Mouse (Mus musculus) lung, embryonic 14.5 days (tissue): ENCODE results near the gene Lgr6. TPM values are rescaled to one million over a fixed set of nuclear protein-coding genes. Genes with fewer than 3 reads are reported as not detected.

Source experiments
- ATAC-seq: fragments of 200-750 bp; cut with Nextera tagmentation; 2 replicates; pipeline ENCODE4 v1.8.0; 2017; ENCODE audit warnings: mild to moderate bottlenecking, moderate TSS enrichment, moderate library complexity; ENCODE audit not compliant: insufficient read depth
- DNase-seq: peaks from one replicate; pipeline ENCODE4 v3.0.0-alpha.2; 2015
- H3K27ac ChIP-seq: fragments of 300-500 bp; sonication (generic); 2 replicates; pipeline ENCODE4 v1.5.1; 2014; ENCODE audit warnings: low read depth, mild to moderate bottlenecking, moderate library complexity
- H3K27me3 ChIP-seq: fragments of 300-500 bp; sonication (generic); 2 replicates; pipeline ENCODE4 v1.6.1; 2014; ENCODE audit warnings: low read length, control low read depth; ENCODE audit not compliant: insufficient read depth
- H3K36me3 ChIP-seq: fragments of 300-500 bp; sonication (generic); 2 replicates; pipeline ENCODE4 v1.6.1; 2014; ENCODE audit warnings: control low read depth; ENCODE audit not compliant: insufficient read depth
- H3K4me1 ChIP-seq: fragments of 300-500 bp; sonication (generic); 2 replicates; pipeline ENCODE4 v1.6.1; 2014; ENCODE audit warnings: antibody characterized with exemption, control low read depth; ENCODE audit not compliant: insufficient read depth
- H3K4me2 ChIP-seq: fragments of 300-500 bp; sonication (generic); 2 replicates; pipeline ENCODE4 v1.6.1; 2014; ENCODE audit warnings: mild to moderate bottlenecking
- H3K4me3 ChIP-seq: fragments of 300-500 bp; sonication (generic); 2 replicates; pipeline ENCODE4 v1.5.1; 2014; ENCODE audit warnings: low read depth, low read length
- H3K9ac ChIP-seq: fragments of 300-500 bp; sonication (generic); 2 replicates; pipeline ENCODE4 v1.6.1; 2014
- H3K9me3 ChIP-seq: fragments of 300-500 bp; sonication (generic); 2 replicates; pipeline ENCODE4 v1.6.1; 2016; ENCODE audit warnings: low read depth, low read length, control low read depth
- CTCF ChIP-seq: IDR thresholded peaks from 2 replicates; pipeline ENCODE4 v1.5.1; 2016; ENCODE audit warnings: antibody characterized with exemption, low read depth
- WGBS: fragments of 180-500 bp; shearing (Covaris S2); extraction: QIAGEN DNeasy Blood & Tissue Kit; methylation state at CpG from one replicate; pipeline ENCODE4 v1.1.7; 2014; 5-methylcytosine and 5-hydroxymethylcytosine counted together
- polyA plus RNA-seq: library from polyadenylated mRNA; unstranded; fragments of >200 nt; fragmentation: Nextera tagmentation; extraction: Ambion mirVana; gene quantifications from 2 replicates; pipeline ENCODE4 v1.2.1, GENCODE M21; 2014

Lgr6 gene
- polyA plus RNA-seq, 1 experiment from 2014 or later = 11.1 TPM

DNA sequence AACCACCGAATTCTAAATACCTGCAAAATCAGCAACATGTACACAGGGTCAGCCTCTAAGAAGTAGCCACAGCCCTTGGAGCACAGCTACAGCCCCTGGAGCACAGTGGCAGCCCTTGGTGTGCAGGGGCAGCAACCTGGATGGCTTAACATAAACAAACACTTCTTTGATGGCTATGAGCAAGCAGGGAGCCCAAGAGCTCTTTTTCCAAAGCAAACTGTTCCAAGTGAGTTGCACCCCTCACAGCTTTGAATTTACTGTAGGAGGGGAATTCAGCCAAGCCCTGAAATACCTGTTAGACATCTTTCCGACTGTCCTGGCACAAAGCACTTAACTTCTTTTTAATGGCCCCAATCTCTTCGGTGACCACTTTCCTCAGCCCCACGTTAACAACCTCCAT, 164.2 kb downstream of the Lgr6 start:
- ATAC-seq (no peak), DNase-seq (peak; percentile 36)
- H3K4me1 ChIP-seq = no peaks in the 10 kb centered on the region
- H3K27me3 ChIP-seq = no peaks in the 10 kb centered on the region
- TF ChIP-seq CTCF = no peak
- WGBS = 36% methylated on average over 4 of the region's 4 CpGs
- peak overlapping the region; percentile 37; the same call in 1 of the 2 replicates for H3K27ac ChIP-seq
- H3K9ac ChIP-seq = no peak overlapping the region
- no peak overlapping the region for H3K4me3 ChIP-seq
- H3K4me2 ChIP-seq = 0 out of 2 replicates have a peak overlapping the region, but pooled peaks have one; percentile 5
- H3K36me3 ChIP-seq = no peaks in the 10 kb centered on the region
- H3K9me3 ChIP-seq = no peaks in the 10 kb centered on the region

- H3K27ac ChIP-seq = no peak overlapping the region
- ATAC-seq (no peak), DNase-seq (no peak)
- no peak overlapping the region for H3K9ac ChIP-seq
- H3K4me3 ChIP-seq = no peak overlapping the region
- H3K9me3 ChIP-seq = no peaks in the 10 kb centered on the region
- no peaks in the 10 kb centered on the region for H3K4me1 ChIP-seq
- no peak for TF ChIP-seq CTCF
- H3K27me3 ChIP-seq = no peaks in the 10 kb centered on the region
- H3K36me3 ChIP-seq = no peaks in the 10 kb centered on the region
- H3K4me2 ChIP-seq = no peak overlapping the region
- WGBS = 86% methylated on average over 1 of the region's 1 CpGs
Measured at GRCm38 (mm10) chr1:134938233-134938632, 166.8 kb downstream of the Lgr6 start.

- DNase-seq = no peak
- no peak overlapping the region for H3K4me3 ChIP-seq
- no peak overlapping the region for H3K27ac ChIP-seq
- no peaks in the 10 kb centered on the region for H3K36me3 ChIP-seq
- H3K4me1 ChIP-seq = no peaks in the 10 kb centered on the region
- no peak for TF ChIP-seq CTCF
- ATAC-seq = no peak
- 74% methylated on average over 6 of the region's 6 CpGs for WGBS
- H3K9me3 ChIP-seq = no peaks in the 10 kb centered on the region
- no peak overlapping the region for H3K4me2 ChIP-seq
- H3K9ac ChIP-seq = no peak overlapping the region
- no peaks in the 10 kb centered on the region for H3K27me3 ChIP-seq
Measured at GRCm38 (mm10) chr1:134936335-134936734, 168.7 kb downstream of the Lgr6 start.

Other genes with a start within 250 kb of the Lgr6 start
- gene Ppp1r12b, start 149.3 kb downstream of the Lgr6 start, polyA plus RNA-seq = 11.5 and 12.9 TPM in 2 replicates
- gene Ube2t, start 142.7 kb downstream of the Lgr6 start, polyA plus RNA-seq = 32.6 and 36.4 TPM in 2 replicates
- gene Ptpn7, start 27.4 kb upstream of the Lgr6 start, polyA plus RNA-seq = 2.3 and 2.8 TPM in 2 replicates
- 46.3 and 46.7 TPM in 2 replicates for gene Arl8a, start 41.5 kb upstream of the Lgr6 start, polyA plus RNA-seq
- gene Gpr37l1, start 62.4 kb upstream of the Lgr6 start, polyA plus RNA-seq = not detected in 2 replicates
- 12.3 and 13.5 TPM in 2 replicates for gene Elf3, start 153.3 kb upstream of the Lgr6 start, polyA plus RNA-seq
- gene Rnpep, start 178.8 kb upstream of the Lgr6 start, polyA plus RNA-seq = 96.6 and 99.2 TPM in 2 replicates
- gene Timm17a, start 208.5 kb upstream of the Lgr6 start, polyA plus RNA-seq = 177 and 189 TPM in 2 replicates
- 3.1 and 3.8 TPM in 2 replicates for gene Lmod1, start 219.5 kb upstream of the Lgr6 start, polyA plus RNA-seq